Mouse (Mus musculus): ENCODE results near the gene Col6a6. TPM values are rescaled to one million over a fixed set of nuclear protein-coding genes. Genes with fewer than 3 reads are reported as not detected.

Gene Col6a6
- polyA plus RNA-seq, 1 experiment from 2014 or later = 1.2 TPM

- Histone ChIP-seq H3K4me2 (no peak overlapping the region), H3K4me3 (no peak overlapping the region), H3K36me3 (no peaks in the 10 kb centered on the region), H3K27ac (no peak overlapping the region), H3K9ac (no peak overlapping the region), H3K4me1 (peaks cover 20% of the 10 kb centered on the region), H3K9me3 (no peaks in the 10 kb centered on the region), H3K27me3 (no peaks in the 10 kb centered on the region)
- WGBS = 83% methylated on average over 5 of the region's 5 CpGs
- no peak for ATAC-seq (ENCODE audit: borderline replicate concordance, extremely low read depth, low FRiP score, low TSS enrichment)
These were observed 27.7 kb downstream of the Col6a6 start for GRCm38 (mm10) chr9:105800286-105800685.

DNA sequence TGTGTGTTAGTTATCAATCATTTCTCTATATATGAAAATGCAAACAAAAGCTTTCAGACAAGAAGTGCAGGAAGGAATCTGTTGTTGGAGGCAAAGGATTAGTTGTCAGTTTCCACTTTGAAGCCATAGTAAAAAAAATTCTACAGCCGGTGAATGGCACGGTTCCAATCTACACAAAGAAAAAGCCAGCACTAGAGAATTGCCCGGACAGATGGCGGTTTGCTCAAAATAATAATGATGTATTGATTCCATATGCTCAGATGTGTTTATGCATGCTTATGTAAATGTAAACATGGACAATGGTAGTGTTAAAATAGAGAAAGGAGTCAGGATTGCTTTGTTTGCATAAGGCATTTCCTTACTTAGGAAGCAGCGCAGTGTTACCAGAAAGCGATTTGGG lies 31.8 kb downstream of the Col6a6 start:
- H3K27me3 ChIP-seq = no peaks in the 10 kb centered on the region
- 0 out of 2 replicates have a peak overlapping the region, but pooled peaks have one; percentile 27 for H3K27ac ChIP-seq
- 13% methylated on average over 6 of the region's 6 CpGs for WGBS
- no peak overlapping the region for H3K4me3 ChIP-seq
- no peaks in the 10 kb centered on the region for H3K9me3 ChIP-seq
- no peak overlapping the region for H3K9ac ChIP-seq
- peaks cover 37% of the 10 kb centered on the region for H3K4me1 ChIP-seq
- no peaks in the 10 kb centered on the region for H3K36me3 ChIP-seq
- H3K4me2 ChIP-seq = peak overlapping the region; percentile 32
- ATAC-seq (ENCODE audit: borderline replicate concordance, extremely low read depth, low FRiP score, low TSS enrichment) = no peak

GRCm38 (mm10) chr9:105794965-105795364 lies 33.0 kb downstream of the Col6a6 start:
- Histone ChIP-seq H3K4me2 (no peak overlapping the region), H3K9ac (no peak overlapping the region), H3K4me3 (no peak overlapping the region), H3K27me3 (no peaks in the 10 kb centered on the region), H3K36me3 (no peaks in the 10 kb centered on the region), H3K27ac (no peak overlapping the region), H3K4me1 (peaks cover 37% of the 10 kb centered on the region), H3K9me3 (no peaks in the 10 kb centered on the region)
- 0 out of 2 replicates have a peak, but pooled peaks have one; percentile 53 for ATAC-seq (ENCODE audit: borderline replicate concordance, extremely low read depth, low FRiP score, low TSS enrichment)
- WGBS = 8% methylated on average over 4 of the region's 4 CpGs

GRCm38 (mm10) chr9:105791810-105792209 lies 36.1 kb downstream of the Col6a6 start:
- Histone ChIP-seq H3K4me2 (no peak overlapping the region), H3K9ac (no peak overlapping the region), H3K27me3 (no peaks in the 10 kb centered on the region), H3K4me1 (peaks cover 32% of the 10 kb centered on the region), H3K4me3 (no peak overlapping the region), H3K36me3 (no peaks in the 10 kb centered on the region), H3K27ac (peak overlapping the region; percentile 18; the same call in 1 of the 2 replicates), H3K9me3 (no peaks in the 10 kb centered on the region)
- no peak for ATAC-seq (ENCODE audit: borderline replicate concordance, extremely low read depth, low FRiP score, low TSS enrichment)
- 32% methylated on average over 5 of the region's 5 CpGs for WGBS

- 46% methylated on average over 3 of the region's 3 CpGs for WGBS
- no peaks in the 10 kb centered on the region for H3K27me3 ChIP-seq
These were observed 39.8 kb downstream of the Col6a6 start for GRCm38 (mm10) chr9:105788203-105788602.

GRCm38 (mm10) chr9:105787800-105788199 lies 40.2 kb downstream of the Col6a6 start:
- no peaks in the 10 kb centered on the region for H3K27me3 ChIP-seq
- no peak for ATAC-seq (ENCODE audit: borderline replicate concordance, extremely low read depth, low FRiP score, low TSS enrichment)
- no peak overlapping the region for H3K4me2 ChIP-seq
- H3K27ac ChIP-seq = no peak overlapping the region
- no peak overlapping the region for H3K9ac ChIP-seq
- H3K4me1 ChIP-seq = peaks cover 7% of the 10 kb centered on the region; the same call in 1 of the 2 replicates
- H3K36me3 ChIP-seq = no peaks in the 10 kb centered on the region
- WGBS = 65% methylated on average over 11 of the region's 11 CpGs
- H3K9me3 ChIP-seq = no peaks in the 10 kb centered on the region
- no peak overlapping the region for H3K4me3 ChIP-seq

More at GRCm38 (mm10) chr9:105788203-105788602, 39.8 kb downstream of the Col6a6 start:
- H3K27ac ChIP-seq = no peak overlapping the region
- H3K36me3 ChIP-seq = no peaks in the 10 kb centered on the region
- no peak overlapping the region for H3K9ac ChIP-seq
- H3K4me1 ChIP-seq = peaks cover 7% of the 10 kb centered on the region; the same call in 1 of the 2 replicates
- ATAC-seq (ENCODE audit: borderline replicate concordance, extremely low read depth, low FRiP score, low TSS enrichment) = no peak
- H3K9me3 ChIP-seq = no peaks in the 10 kb centered on the region
- no peak overlapping the region for H3K4me3 ChIP-seq
- H3K4me2 ChIP-seq = no peak overlapping the region

DNA sequence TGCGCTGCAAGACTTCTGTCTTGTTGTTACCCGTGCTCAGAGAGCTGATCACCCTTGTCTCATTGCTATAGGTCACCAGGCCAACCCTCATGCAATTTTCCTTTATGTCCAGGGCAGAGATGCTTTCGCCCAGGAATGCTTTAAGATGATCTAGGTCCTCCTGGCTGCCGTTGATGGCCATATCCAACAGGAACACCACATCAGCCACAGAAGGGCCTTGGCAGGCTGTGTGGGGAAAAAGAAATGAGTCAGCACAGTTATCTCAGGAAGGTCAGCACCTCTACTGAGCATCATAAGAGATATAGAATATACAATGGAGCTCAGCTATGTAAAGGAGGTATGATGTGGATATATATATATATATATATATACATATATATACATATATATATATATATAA lies 43.9 kb downstream of the Col6a6 start:
- Histone ChIP-seq H3K27ac (no peak overlapping the region), H3K4me3 (no peak overlapping the region), H3K4me1 (no peaks in the 10 kb centered on the region), H3K9me3 (no peaks in the 10 kb centered on the region), H3K9ac (no peak overlapping the region), H3K27me3 (no peaks in the 10 kb centered on the region), H3K36me3 (no peaks in the 10 kb centered on the region), H3K4me2 (no peak overlapping the region)
- 83% methylated on average over 4 of the region's 4 CpGs for WGBS
- no peak for ATAC-seq (ENCODE audit: borderline replicate concordance, extremely low read depth, low FRiP score, low TSS enrichment)

- no peak overlapping the region for H3K4me3 ChIP-seq
- H3K27ac ChIP-seq = no peak overlapping the region
- ATAC-seq (ENCODE audit: borderline replicate concordance, extremely low read depth, low FRiP score, low TSS enrichment) = no peak
- no peak overlapping the region for H3K9ac ChIP-seq
- H3K27me3 ChIP-seq = no peaks in the 10 kb centered on the region
- no peaks in the 10 kb centered on the region for H3K4me1 ChIP-seq
- WGBS = 90% methylated on average over 15 of the region's 15 CpGs
- H3K9me3 ChIP-seq = no peaks in the 10 kb centered on the region
- no peak overlapping the region for H3K4me2 ChIP-seq
- H3K36me3 ChIP-seq = no peaks in the 10 kb centered on the region
These were observed 47.3 kb downstream of the Col6a6 start for GRCm38 (mm10) chr9:105780696-105781095.

DNA sequence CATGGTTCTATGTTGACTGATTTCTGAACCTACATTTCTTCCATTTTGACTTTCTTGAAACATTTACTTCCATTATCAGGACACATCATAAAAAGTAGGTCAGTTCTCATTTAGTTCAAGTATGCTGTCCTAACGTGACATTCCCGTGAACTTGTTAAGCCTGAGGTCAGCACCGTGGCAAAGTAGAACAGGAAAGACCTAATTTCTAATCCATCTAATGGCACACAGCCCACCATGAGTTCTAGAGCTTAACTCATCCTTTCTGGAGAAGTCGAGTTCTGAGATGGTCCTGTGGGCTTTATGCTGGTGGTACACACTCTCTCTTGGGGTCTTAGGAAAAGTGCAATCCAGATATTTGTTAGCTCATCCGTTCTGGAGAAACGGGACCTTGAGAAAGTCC lies 49.2 kb downstream of the Col6a6 start:
- WGBS = 87% methylated on average over 6 of the region's 6 CpGs
- ATAC-seq (ENCODE audit: borderline replicate concordance, extremely low read depth, low FRiP score, low TSS enrichment) = no peak

GRCm38 (mm10) chr9:105774878-105775277 lies 53.1 kb downstream of the Col6a6 start:
- Histone ChIP-seq H3K27ac (no peak overlapping the region), H3K4me3 (no peak overlapping the region), H3K9me3 (no peaks in the 10 kb centered on the region), H3K4me1 (peaks cover 27% of the 10 kb centered on the region), H3K9ac (no peak overlapping the region), H3K4me2 (no peak overlapping the region), H3K27me3 (no peaks in the 10 kb centered on the region), H3K36me3 (no peaks in the 10 kb centered on the region)
- peak; percentile 27; the same call in 1 of the 2 replicates for ATAC-seq (ENCODE audit: borderline replicate concordance, extremely low read depth, low FRiP score, low TSS enrichment)
- WGBS = 34% methylated on average over 7 of the region's 7 CpGs

More for the DNA sequence above, 49.2 kb downstream of the Col6a6 start:
- H3K9ac ChIP-seq = no peak overlapping the region
- H3K27ac ChIP-seq = no peak overlapping the region
- no peak overlapping the region for H3K4me2 ChIP-seq
- no peak overlapping the region for H3K4me3 ChIP-seq
- no peaks in the 10 kb centered on the region for H3K27me3 ChIP-seq
- H3K36me3 ChIP-seq = no peaks in the 10 kb centered on the region
- no peaks in the 10 kb centered on the region for H3K9me3 ChIP-seq
- peaks cover 8% of the 10 kb centered on the region; the same call in 1 of the 2 replicates for H3K4me1 ChIP-seq

DNA sequence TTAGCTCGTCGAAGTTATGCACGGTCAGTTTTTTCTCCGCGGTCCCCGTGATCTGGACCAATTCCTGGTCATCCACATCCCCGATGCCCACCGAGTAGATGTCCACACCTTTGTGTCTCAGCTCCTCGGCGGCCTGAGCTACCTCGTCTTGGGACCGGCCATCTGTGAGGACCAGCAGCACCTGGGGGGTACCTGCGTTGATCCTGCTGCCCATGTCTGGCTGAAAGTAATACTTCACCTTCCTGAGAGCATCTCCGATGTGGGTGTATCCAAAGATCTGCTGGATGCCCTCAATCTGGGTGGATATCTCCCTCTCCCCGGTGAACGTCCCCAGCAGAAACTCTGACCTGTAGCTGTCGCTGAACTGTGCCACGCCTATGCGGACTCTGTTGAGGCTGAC lies 53.6 kb downstream of the Col6a6 start:
- no peak overlapping the region for H3K4me2 ChIP-seq
- no peak overlapping the region for H3K4me3 ChIP-seq
- H3K27me3 ChIP-seq = no peaks in the 10 kb centered on the region
- H3K9me3 ChIP-seq = no peaks in the 10 kb centered on the region
- no peaks in the 10 kb centered on the region for H3K36me3 ChIP-seq
- peaks cover 27% of the 10 kb centered on the region for H3K4me1 ChIP-seq
- no peak overlapping the region for H3K27ac ChIP-seq
- 85% methylated on average over 19 of the region's 19 CpGs for WGBS
- no peak for ATAC-seq (ENCODE audit: borderline replicate concordance, extremely low read depth, low FRiP score, low TSS enrichment)
- no peak overlapping the region for H3K9ac ChIP-seq

DNA sequence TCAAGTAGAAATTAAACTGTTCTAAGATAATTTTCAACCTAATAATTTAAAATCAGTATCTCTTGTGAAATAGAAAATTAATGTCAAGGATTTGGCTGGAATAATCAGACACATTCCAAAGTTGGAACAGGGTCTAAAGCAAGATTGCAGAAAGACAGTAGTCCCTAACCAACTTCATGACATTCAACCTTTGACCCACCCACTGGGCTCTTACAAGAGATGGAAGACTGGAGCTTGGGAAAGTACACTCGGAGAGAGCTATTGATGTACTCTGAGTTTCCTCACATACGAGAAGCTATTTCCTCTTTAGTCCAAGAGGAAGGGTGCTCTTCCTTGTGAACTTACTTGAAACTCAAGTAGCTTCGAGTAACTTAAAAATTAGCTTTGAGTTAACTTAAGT lies 56.6 kb downstream of the Col6a6 start:
- no peak overlapping the region for H3K4me3 ChIP-seq
- no peaks in the 10 kb centered on the region for H3K36me3 ChIP-seq
- H3K27me3 ChIP-seq = no peaks in the 10 kb centered on the region
- H3K27ac ChIP-seq = peak overlapping the region; percentile 15; the same call in 1 of the 2 replicates
- H3K9ac ChIP-seq = no peak overlapping the region
- H3K4me1 ChIP-seq = peaks cover 27% of the 10 kb centered on the region
- H3K4me2 ChIP-seq = no peak overlapping the region
- no peak for ATAC-seq (ENCODE audit: borderline replicate concordance, extremely low read depth, low FRiP score, low TSS enrichment)
- no peaks in the 10 kb centered on the region for H3K9me3 ChIP-seq
- WGBS = 44% methylated on average over 3 of the region's 3 CpGs

DNA sequence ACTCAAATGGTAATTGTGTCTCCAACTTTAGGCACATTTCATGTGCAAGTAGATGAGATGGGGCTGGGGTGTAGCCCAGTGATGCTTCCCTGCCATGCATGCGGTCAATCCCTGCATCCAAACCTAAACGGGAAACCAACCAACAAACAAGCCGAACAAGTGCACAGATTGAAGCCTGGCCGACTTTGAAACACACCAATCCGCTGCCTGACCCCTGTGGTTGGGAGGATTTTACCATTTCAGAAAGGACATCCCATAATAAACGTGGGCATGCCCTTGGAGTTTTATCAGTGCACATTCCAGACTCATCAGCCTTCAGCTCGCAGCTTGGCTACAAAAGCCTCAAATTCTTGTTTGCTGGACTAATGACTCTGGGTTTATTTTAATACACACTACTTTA lies 57.3 kb downstream of the Col6a6 start:
- 48% methylated on average over 7 of the region's 7 CpGs for WGBS
- H3K9me3 ChIP-seq = no peaks in the 10 kb centered on the region
- H3K27ac ChIP-seq = no peak overlapping the region; the same call in 1 of the 2 replicates
- H3K4me2 ChIP-seq = no peak overlapping the region
- H3K27me3 ChIP-seq = no peaks in the 10 kb centered on the region
- H3K4me1 ChIP-seq = peaks cover 27% of the 10 kb centered on the region
- no peak overlapping the region for H3K4me3 ChIP-seq
- H3K36me3 ChIP-seq = no peaks in the 10 kb centered on the region
- ATAC-seq (ENCODE audit: borderline replicate concordance, extremely low read depth, low FRiP score, low TSS enrichment) = no peak
- H3K9ac ChIP-seq = no peak overlapping the region

Data from lung, embryonic 15.5 days (tissue).